31 mouse cellular contexts compared by ENCODE assay signal in genomic region chr1:193721850-193722249, GRCm38 (mm10).
DNase-seq lines count a peak whose midpoint lies in the region; ATAC-seq and TF ChIP-seq lines count a peak whose summit lies in the region.
"Had no signal": no experiment of that assay in that cellular context is flagged by ENCODE, and none has a peak within 500 bp of the region (broad histone marks: within the 10 kb centered on the region; RNA-seq: fewer than 3 reads in every experiment).

No protein-coding gene starts in this region.

- no peak for TF ChIP-seq CTCF in Patski (IDR thresholded peaks at IDR 0.05)
- TF ChIP-seq CTCF in lung, postnatal 0 days (IDR thresholded peaks at IDR 0.05) = no peak

- no peaks in the 10 kb centered on the region for H3K9me3 ChIP-seq in midbrain, embryonic 11.5 days (ENCODE audit: control insufficient read depth, low read length)
- no peaks in the 10 kb centered on the region for H3K9me3 ChIP-seq in midbrain, embryonic 14.5 days (ENCODE audit: control insufficient read depth, low read length)
- H3K9me3 ChIP-seq in lung, postnatal 0 days (ENCODE audit: low read length) = no peaks in the 10 kb centered on the region
- H3K9me3 ChIP-seq: forebrain, embryonic 12.5 days; hindbrain, embryonic 13.5 days; limb, embryonic 13.5 days; liver, embryonic 13.5 days had no signal

- H3K4me1 ChIP-seq in midbrain, embryonic 11.5 days (ENCODE audit: control insufficient read depth, insufficient read depth, low read length) = peaks cover 15% of the 10 kb centered on the region
- H3K4me1 ChIP-seq in midbrain, embryonic 14.5 days (ENCODE audit: control insufficient read depth, insufficient read depth, low read length) = peaks cover 5% of the 10 kb centered on the region; the same call in 1 of the 2 replicates
- no peaks in the 10 kb centered on the region for H3K4me1 ChIP-seq in lung, postnatal 0 days (ENCODE audit: insufficient read depth, low read depth, low read length)
- H3K4me1 ChIP-seq: hindbrain, embryonic 13.5 days; liver, embryonic 13.5 days had no signal

- POLR2A ChIA-PET in Patski (lab: Charles Lee) = interaction anchor here (1.0 kb wide), 1 partner anchor 15 kb away, joined by 3 read pairs; no protein-coding TSS in a partner anchor

- H3K36me3 ChIP-seq in midbrain, embryonic 11.5 days (ENCODE audit: control insufficient read depth, insufficient read depth, low read length) = no peaks in the 10 kb centered on the region
- no peaks in the 10 kb centered on the region for H3K36me3 ChIP-seq in midbrain, embryonic 14.5 days (ENCODE audit: control insufficient read depth, insufficient read depth, low read length)
- no peaks in the 10 kb centered on the region for H3K36me3 ChIP-seq in lung, postnatal 0 days (ENCODE audit: insufficient read depth, low read length)
- H3K36me3 ChIP-seq: forebrain, embryonic 12.5 days; hindbrain, embryonic 13.5 days; limb, embryonic 13.5 days; liver, embryonic 13.5 days had no signal

- no peak for ATAC-seq in midbrain, embryonic 11.5 days (ENCODE audit: low FRiP score)
- ATAC-seq in midbrain, embryonic 14.5 days (ENCODE audit: low FRiP score, low TSS enrichment) = no peak
- peak; percentile 93 for ATAC-seq in Patski
- no peak for ATAC-seq in lung, postnatal 0 days
- ATAC-seq: forebrain, postnatal 0 days; intestine, embryonic 16.5 days; midbrain, embryonic 16.5 days had no signal

- peak; percentile 12 for DNase-seq in adrenal gland, adult 8-10 months
- no peak for DNase-seq in adrenal gland, postnatal 4 days (ENCODE audit: low spot score in 2 of 2)
- DNase-seq in midbrain, embryonic 11.5 days (ENCODE audit: low spot score, missing footprints) = peak; percentile 69
- no peak for DNase-seq in midbrain, embryonic 14.5 days
- DNase-seq in Patski (ENCODE audit: low read depth, low spot score) = no peak
- DNase-seq in lung, postnatal 0 days (ENCODE audit: low spot score) = no peak
- no peak for DNase-seq in heart, adult 9 months (ENCODE audit: low spot score in 2 of 2)
- DNase-seq: B cell, adult 2 months; cerebellum, adult 2 months; cerebellum, postnatal 14 days; forebrain, postnatal 0 days; gastrocnemius, postnatal 10 days; heart, postnatal 4 days; kidney, postnatal 25 days; liver, embryonic 13.5 days; lung, adult 18-20 months; lung, postnatal 10 days; right cerebral cortex, postnatal 4 days; thymus, adult 18-20 months; thymus, postnatal 36 days had no signal

- H3K4me2 ChIP-seq in midbrain, embryonic 11.5 days = no peak overlapping the region
- H3K4me2 ChIP-seq in midbrain, embryonic 14.5 days (ENCODE audit: low read length) = no peak overlapping the region
- no peak overlapping the region for H3K4me2 ChIP-seq in lung, postnatal 0 days (replicated peaks; ENCODE audit: low read depth, low read length)
- H3K4me2 ChIP-seq: forebrain, embryonic 12.5 days; heart, embryonic 11.5 days; hindbrain, embryonic 13.5 days; limb, embryonic 13.5 days; liver, embryonic 13.5 days had no signal

- CTCF ChIA-PET in Patski (lab: Charles Lee) = interaction anchor here (0.6 to 1.9 kb wide), 5 partner anchors 15 to 501 kb away, joined by 3 to 5 read pairs (median 3); no protein-coding TSS in a partner anchor

- H3K4me3 ChIP-seq in midbrain, embryonic 11.5 days (ENCODE audit: low read depth, low read length) = no peak overlapping the region
- no peak overlapping the region for H3K4me3 ChIP-seq in midbrain, embryonic 14.5 days (replicated peaks; ENCODE audit: low read depth, low read length)
- no peak overlapping the region for H3K4me3 ChIP-seq in lung, postnatal 0 days (ENCODE audit: low read depth, low read length)
- H3K4me3 ChIP-seq: erythroblast, embryonic 14.5 days; forebrain, embryonic 12.5 days; hindbrain, embryonic 13.5 days; layer of hippocampus, adult 2 months; left cerebral cortex, adult 2 months; limb, embryonic 13.5 days; liver, embryonic 13.5 days had no signal

- no peak for TF ChIP-seq EP300 in lung, postnatal 0 days (IDR thresholded peaks at IDR 0.05)

- no peak overlapping the region for H3K27ac ChIP-seq in midbrain, embryonic 11.5 days (ENCODE audit: low read depth, low read length)
- H3K27ac ChIP-seq in midbrain, embryonic 14.5 days (replicated peaks; ENCODE audit: low read depth, low read length) = no peak overlapping the region
- no peak overlapping the region for H3K27ac ChIP-seq in lung, postnatal 0 days (ENCODE audit: low read length)
- H3K27ac ChIP-seq: forebrain, embryonic 12.5 days; hindbrain, embryonic 13.5 days; layer of hippocampus, adult 2 months; left cerebral cortex, adult 2 months; limb, embryonic 13.5 days; liver, embryonic 13.5 days; macrophage; stomach, postnatal 0 days had no signal

- H3K27me3 ChIP-seq in midbrain, embryonic 11.5 days (ENCODE audit: control insufficient read depth, insufficient read depth, low read length) = no peaks in the 10 kb centered on the region
- H3K27me3 ChIP-seq in midbrain, embryonic 14.5 days (ENCODE audit: control insufficient read depth, insufficient read depth, low read length) = no peaks in the 10 kb centered on the region
- H3K27me3 ChIP-seq in Patski = no peaks in the 10 kb centered on the region
- no peaks in the 10 kb centered on the region for H3K27me3 ChIP-seq in lung, postnatal 0 days (replicated peaks; ENCODE audit: insufficient read depth, low read length)
- H3K27me3 ChIP-seq: hindbrain, embryonic 13.5 days; limb, embryonic 13.5 days; liver, embryonic 13.5 days had no signal

- no peak overlapping the region for H3K9ac ChIP-seq in midbrain, embryonic 11.5 days (ENCODE audit: low read length)
- no peak overlapping the region for H3K9ac ChIP-seq in midbrain, embryonic 14.5 days (replicated peaks; ENCODE audit: low read length)
- no peak overlapping the region for H3K9ac ChIP-seq in lung, postnatal 0 days (replicated peaks; ENCODE audit: low read depth)
- H3K9ac ChIP-seq: forebrain, embryonic 12.5 days; forebrain, postnatal 0 days; hindbrain, embryonic 13.5 days; limb, embryonic 13.5 days; liver, embryonic 13.5 days had no signal

- in situ Hi-C loops in Patski (cut with MboI; ENCODE audit: low pct_unique_long_range_greater_than_20kb) = loop anchor here (25.0 kb wide), 1 partner anchor 990 kb away; no protein-coding TSS in a partner anchor

- 56% methylated on average over 2 of the region's 2 CpGs for WGBS in midbrain, embryonic 11.5 days
- 46% methylated on average over 2 of the region's 2 CpGs for WGBS in midbrain, embryonic 14.5 days
- 76% methylated on average over 2 of the region's 2 CpGs for WGBS in lung, postnatal 0 days

Comparison
In these comparisons a context has a peak if more than half of its experiments do, and no peak if none do; other contexts are left out.
1. DNase-seq: peak in adrenal gland, adult 8-10 months (single experiment) and midbrain, embryonic 11.5 days (single experiment); none in adrenal gland, postnatal 4 days (0 of 2), midbrain, embryonic 14.5 days (single experiment), Patski (single experiment), lung, postnatal 0 days (single experiment) and heart, adult 9 months (0 of 2).